Mouse (Mus musculus) fat pad, adult 2 months (tissue): ENCODE results near the gene Gak.

ENCODE experiments used
- DNase-seq: peaks from one replicate; pipeline ENCODE4 v3.0.0-alpha.2; 2011; ENCODE audit warnings: low read depth, low spot score; ENCODE audit errors: extremely low read depth

Gene Gak

DNA sequence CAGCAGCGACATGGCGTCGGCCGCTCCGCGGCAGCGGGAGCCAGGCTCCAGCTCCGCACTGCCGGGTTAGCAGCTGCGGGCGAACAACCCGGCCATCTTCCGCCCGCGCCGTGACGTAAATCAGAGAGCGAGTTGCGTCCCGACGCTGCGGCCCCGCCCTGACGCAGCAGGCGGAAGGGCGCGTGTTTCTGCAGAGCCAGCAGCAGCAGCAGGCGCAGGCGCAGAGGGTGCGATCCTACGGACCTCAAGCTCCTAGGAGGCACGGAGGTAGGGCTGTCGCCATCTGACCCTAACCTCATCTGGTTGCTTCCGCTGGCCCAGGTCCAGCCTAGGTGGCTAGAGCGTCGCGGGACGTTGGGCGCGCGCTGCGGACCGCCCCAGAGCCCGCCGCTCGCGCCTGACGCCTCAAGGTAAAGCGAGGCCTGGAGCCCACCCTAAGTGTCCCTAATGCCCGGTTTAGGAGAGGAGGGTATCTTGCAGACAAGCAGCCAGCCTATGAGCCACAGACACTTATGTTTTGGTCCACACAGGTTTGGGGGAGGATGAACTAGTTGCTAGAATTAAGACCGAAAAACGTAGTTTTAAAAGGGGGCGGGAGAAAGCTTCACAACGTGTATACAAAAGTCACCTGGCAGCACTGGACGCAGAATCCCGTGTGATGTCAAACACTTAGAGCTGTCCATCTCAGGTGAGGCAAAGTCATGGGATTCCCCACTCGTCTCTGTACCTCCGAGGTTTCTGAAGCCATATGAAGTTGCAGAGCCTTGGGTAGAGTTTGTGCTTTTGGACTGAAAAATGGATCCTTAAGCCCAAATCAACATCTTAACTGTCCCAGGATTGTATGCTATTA is at the start of gene Gak, which contains the start of gene Tmem175:
TSS of gene Gak (minus strand) at position 122 of the 850 bp plus-strand sequence.
TSS of gene Tmem175 (plus strand) at position 137 of the 850 bp plus-strand sequence.
- peak; percentile 45 for DNase-seq

- no peak for DNase-seq
Measured at GRCm38 (mm10) chr5:108678296-108678854, 48.8 kb upstream of the Gak start.

DNA sequence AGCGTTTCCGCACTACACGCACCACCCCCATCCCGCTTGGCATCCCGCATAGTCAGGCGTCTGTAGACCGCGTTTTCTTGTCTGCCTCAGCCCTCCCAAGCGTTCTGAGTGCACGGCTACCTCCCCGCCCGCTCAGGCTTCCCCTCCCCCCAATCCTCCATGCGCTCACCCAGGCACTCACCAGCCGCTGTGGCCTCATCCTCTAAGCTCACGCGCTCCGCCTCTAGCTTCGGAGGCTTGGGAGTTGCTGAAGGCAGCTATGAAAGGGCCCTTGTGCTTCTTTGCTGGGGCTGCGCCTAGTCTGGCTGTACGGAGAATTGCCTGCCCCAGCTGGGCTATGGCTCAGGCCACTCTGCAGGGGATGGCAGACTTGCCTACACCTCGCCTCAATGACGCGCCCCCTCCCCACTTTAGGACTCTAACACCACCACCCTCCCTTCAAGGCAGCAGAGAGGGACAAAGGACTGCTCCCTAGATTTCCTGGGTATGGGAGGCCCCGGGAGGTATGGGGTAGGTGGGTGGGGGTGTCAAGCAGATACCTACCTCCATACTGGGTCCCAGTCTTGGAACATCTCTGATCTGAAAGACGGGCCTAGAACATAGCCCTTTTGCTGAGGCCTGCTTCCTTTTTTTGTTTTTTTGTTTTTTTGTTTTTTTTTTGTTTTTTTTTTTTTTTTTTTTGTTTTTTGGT is 48.2 kb upstream of the Gak start:
- DNase-seq, result no peak

- DNase-seq, result no peak
Measured at GRCm38 (mm10) chr5:108676772-108677498, 47.4 kb upstream of the Gak start.

- DNase-seq, result no peak
Measured at GRCm38 (mm10) chr5:108675251-108675816, 45.8 kb upstream of the Gak start, which contains the start of gene Slc26a1. Slc26a1 (minus strand) TSS chr5:108675569.

DNA sequence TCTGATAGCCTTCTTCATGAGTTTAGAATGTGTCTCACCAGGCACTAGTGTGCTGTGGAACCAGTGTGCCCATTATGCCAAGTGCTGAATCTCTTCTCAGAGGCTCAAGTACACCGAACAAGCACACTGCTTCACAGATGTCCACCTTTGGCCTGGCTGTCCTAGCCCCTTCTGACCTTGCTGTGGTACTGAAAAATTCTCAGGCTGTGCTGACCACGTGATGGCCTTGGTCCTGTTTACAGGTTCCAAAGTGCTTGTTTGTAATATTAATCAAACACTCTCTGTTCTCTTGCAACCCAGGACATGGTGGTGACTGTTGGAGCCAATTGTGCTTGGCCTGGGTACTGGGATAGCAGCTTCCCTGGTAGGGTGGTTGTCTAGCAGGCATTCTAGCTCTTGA is 45.1 kb upstream of the Gak start:
- DNase-seq, result no peak

GRCm38 (mm10) chr5:108671757-108672156 is 42.2 kb upstream of the Gak start:
- no peak for DNase-seq

GRCm38 (mm10) chr5:108670785-108671184 is 41.2 kb upstream of the Gak start:
- DNase-seq, result no peak

GRCm38 (mm10) chr5:108669986-108670385 is 40.4 kb upstream of the Gak start:
- DNase-seq, result no peak

DNA sequence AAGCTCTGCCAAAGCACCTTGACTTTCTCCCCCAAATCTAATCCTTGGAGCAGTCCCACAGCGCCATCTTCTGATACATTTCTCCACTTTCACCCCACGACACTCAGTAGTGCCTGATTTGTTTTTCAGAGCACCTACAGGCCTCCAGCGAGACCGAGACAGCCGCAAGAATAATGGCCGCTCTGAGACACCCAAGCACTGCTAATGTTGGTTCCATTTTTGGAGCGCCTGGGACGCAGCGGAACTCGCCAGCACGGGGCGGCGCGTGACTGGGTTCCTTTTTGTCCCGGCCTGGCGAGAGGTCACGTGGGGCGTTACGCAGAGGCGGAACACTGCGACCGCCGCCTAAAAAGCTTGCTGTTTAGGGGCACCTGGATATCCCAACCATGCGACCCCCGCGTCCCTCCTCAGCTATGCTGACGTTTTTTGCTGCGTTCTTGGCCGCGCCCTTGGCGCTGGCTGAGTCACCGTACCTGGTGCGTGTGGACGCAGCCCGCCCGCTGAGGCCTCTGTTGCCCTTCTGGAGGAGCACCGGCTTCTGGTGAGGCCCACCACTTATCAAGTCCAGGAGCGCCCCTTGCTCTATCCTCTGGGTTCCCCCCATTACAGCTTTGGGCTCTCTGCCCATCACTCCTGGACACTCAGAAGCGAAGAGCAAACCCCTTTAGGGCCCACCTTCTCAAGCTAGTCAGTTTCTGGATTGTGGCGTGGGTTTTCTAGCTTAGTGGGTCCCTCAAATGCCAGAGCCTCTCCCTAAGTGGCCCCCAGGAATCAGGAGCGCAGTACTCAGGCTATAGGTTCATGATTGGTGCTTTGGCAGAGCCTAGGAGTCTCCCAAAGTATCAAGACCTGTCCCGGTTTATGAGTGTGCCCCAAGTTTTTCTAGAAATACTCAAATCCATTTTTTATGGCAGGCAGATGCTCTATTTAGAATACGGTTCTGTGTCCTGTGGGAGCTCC is 39.7 kb upstream of the Gak start, which contains the start of gene Dgkq:
TSS of gene Dgkq (minus strand) at position 696 of the 960 bp plus-strand sequence.
- peak; percentile 28 for DNase-seq

DNA sequence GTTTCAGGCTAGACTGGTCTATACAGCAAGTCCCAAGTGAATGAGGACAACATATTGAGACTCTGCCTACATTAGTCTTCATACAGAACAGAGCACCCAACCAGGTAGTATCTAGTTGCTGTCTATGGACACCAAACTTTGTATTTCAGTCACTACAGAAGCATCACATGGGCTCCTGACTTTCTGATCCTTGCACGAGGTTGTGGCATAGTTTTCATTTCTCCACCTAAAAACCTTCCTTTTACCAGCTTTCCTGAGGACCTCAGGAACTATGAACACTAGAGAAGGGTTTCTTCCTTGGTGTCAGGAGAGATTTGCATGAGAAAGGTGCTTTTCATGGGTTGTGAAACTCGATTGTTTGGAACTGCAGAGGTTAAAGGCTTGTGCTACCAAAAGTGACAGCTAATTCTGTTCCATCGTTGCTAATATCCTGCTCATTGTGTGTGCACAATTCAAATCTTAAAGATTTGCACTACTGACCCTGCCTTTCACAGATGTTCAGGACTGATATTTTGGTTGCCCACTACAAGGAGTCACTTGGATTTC is 38.9 kb upstream of the Gak start:
- DNase-seq, result no peak

DNA sequence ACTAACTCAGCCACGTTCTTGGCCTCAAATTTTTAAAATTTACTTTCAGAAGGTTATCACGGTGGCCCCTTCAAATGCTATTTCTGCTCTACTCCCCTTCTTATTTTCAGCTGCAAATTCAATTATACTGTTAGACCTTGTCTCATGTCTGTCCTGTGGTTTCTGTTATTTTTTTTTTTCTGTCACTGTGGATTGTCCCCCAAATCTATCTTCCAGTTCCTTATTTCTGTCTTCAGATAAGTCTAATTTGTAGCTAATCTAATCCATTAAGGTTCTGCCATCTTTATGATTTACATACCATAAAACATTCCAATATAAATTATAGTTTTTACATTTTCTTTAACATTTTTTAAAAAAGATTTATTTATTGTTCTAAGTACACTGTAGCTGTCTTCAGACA is 37.8 kb upstream of the Gak start:
- DNase-seq, result no peak

DNA sequence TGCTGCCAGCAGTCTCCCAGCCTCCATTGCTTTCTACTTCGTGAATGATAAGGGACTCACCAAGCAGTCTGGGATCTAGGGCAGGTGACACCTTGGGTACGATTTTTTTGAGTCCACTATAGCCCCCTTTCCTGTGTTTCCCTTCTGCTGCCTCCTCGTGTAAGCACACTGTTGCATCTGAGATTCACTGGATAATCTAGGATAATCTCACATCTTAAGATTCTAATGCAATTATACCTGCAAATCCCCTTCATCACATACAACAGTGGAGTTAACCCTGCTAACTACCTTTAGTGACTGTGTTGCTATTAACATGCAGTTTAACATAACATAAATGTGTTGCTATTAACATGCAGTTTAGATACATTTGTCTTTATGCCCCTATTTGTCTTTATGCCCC is 35.5 kb upstream of the Gak start:
- DNase-seq, result no peak

DNA sequence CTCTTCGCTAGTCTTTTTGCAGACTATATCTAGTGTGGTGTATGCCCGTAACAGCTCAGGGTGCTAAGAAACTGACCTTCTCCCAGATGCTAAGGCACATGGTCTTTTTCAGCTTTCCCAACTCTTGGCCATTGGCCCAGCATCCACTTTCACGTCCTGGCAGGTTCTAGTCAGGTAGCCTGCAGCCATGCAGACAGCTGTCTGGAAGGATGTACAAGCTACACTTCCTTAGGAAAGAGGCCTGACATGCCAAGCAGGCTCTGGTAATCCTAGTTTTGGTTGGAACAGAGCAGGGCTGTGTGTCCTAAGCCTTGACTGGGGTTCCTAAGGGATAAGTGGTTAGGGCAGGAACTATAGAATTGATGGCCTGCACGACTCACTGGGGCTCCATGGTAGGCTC is 33.2 kb upstream of the Gak start:
- peak; percentile 79 for DNase-seq

DNA sequence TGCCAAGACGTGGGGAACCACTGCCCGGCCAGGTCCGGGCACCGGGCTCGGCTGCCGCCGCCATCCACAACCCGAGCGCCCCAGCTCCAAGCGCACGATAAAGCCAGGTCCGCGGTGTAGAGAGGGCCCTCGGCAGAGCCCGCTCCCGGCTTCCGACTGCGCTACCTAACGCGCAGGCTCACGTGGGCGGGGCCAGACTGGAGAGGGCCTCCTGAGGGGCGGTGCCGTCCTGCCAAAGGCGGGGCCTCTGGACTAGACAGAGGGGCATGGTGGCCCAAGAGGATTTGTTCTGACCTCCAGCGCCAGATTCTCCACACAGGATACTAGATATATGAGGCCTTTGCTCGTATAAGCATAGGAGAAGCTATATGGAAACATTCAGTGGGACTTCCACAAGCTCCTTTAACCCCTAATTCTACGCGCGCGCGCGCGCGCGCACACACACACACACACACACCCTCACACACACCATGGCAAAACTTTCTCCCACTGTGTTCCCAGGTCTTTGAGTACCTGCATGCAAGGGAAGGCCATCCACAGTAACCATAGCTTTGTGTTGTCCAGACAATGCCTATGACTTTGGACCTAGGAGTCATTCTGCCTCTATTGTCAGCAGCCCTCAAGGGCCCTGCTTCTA is 31.2 kb upstream of the Gak start:
- DNase-seq, result no peak

- no peak for DNase-seq
Measured at GRCm38 (mm10) chr5:108659698-108660631, 30.4 kb upstream of the Gak start, which contains the start of gene Idua. Idua (plus strand) TSS chr5:108660331.

DNA sequence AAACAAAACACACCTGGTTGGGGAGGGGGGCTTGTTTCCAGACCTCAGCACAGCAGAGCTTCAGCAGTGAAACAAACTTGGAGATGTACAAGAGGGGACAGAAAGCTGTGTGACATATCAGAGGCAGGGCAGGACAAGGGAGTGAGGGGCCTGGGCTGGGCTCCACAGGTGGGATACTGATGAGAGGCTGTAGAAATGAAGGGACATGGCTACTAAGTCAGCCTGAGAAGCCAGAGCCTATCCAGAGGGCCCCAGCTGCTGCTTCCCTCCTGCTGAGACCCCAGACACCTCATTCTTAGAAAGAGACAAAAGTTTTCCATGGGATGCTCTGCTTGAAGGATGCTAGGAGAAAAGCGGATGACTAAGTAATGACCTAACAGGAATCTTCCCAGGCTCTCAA is 29.1 kb upstream of the Gak start:
- no peak for DNase-seq

DNA sequence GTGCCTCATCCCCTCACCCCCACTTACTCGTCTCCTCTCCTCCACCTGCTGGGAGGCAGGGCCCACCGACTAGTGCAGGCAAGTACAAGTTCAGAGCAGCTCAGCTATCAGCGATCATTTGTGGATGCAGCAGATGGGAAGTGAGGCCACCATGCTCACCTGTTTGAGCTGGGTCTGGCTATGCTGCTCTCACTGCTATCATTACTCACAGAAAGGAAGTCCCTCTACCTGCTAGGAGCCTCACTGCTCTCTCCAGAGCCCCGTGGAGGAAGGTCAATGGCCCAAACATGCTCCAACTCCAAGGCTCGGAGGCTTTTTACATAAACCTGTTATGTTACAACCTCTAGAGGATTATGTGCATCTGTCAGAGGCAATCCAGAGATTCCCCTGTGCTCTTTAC is 27.9 kb upstream of the Gak start:
- DNase-seq, result no peak
